Mouse (Mus musculus) heart, embryonic 10.5 days (tissue): ENCODE measurements around the gene Chtop. TPM values are rescaled to one million over a fixed set of nuclear protein-coding genes. Genes with fewer than 3 reads are reported as not detected.

Experiments
- DNase-seq: peaks from one replicate; pipeline ENCODE4 v3.0.0-alpha.2; 2017; ENCODE audit warnings: low spot score
- H3K27ac ChIP-seq: fragments of 300-500 bp; sonication (generic); 2 replicates; pipeline ENCODE4 v1.5.1; 2016; ENCODE audit warnings: mild to moderate bottlenecking
- H3K27me3 ChIP-seq: fragments of 300-500 bp; sonication (generic); 2 replicates; pipeline ENCODE4 v1.6.1; 2016; ENCODE audit warnings: mild to moderate bottlenecking; ENCODE audit not compliant: poor library complexity, insufficient read depth, severe bottlenecking
- H3K36me3 ChIP-seq: fragments of 300-500 bp; sonication (generic); 2 replicates; pipeline ENCODE4 v1.6.1; 2016; ENCODE audit warnings: mild to moderate bottlenecking, moderate library complexity
- H3K4me1 ChIP-seq: fragments of 300-500 bp; sonication (generic); 2 replicates; pipeline ENCODE4 v1.6.1; 2016; ENCODE audit warnings: mild to moderate bottlenecking
- H3K4me3 ChIP-seq: fragments of 300-500 bp; sonication (generic); 2 replicates; pipeline ENCODE4 v1.5.1; 2016; ENCODE audit warnings: mild to moderate bottlenecking, moderate library complexity
- H3K9me3 ChIP-seq: fragments of 300-500 bp; sonication (generic); 2 replicates; pipeline ENCODE4 v1.6.1; 2016; ENCODE audit warnings: mild to moderate bottlenecking, moderate library complexity
- WGBS: fragments of 180-500 bp; shearing (Covaris S2); methylation state at CpG from one replicate; pipeline ENCODE4 v1.1.7; 2016; 5-methylcytosine and 5-hydroxymethylcytosine counted together
- polyA plus RNA-seq: library from polyadenylated mRNA; unstranded; fragments of >200 nt; fragmentation: Nextera tagmentation; extraction: Ambion mirVana; gene quantifications from 2 replicates; pipeline ENCODE4 v1.2.1, GENCODE M21; 2016

Gene Chtop
- polyA plus RNA-seq, result 120 and 136 TPM in 2 replicates

DNA sequence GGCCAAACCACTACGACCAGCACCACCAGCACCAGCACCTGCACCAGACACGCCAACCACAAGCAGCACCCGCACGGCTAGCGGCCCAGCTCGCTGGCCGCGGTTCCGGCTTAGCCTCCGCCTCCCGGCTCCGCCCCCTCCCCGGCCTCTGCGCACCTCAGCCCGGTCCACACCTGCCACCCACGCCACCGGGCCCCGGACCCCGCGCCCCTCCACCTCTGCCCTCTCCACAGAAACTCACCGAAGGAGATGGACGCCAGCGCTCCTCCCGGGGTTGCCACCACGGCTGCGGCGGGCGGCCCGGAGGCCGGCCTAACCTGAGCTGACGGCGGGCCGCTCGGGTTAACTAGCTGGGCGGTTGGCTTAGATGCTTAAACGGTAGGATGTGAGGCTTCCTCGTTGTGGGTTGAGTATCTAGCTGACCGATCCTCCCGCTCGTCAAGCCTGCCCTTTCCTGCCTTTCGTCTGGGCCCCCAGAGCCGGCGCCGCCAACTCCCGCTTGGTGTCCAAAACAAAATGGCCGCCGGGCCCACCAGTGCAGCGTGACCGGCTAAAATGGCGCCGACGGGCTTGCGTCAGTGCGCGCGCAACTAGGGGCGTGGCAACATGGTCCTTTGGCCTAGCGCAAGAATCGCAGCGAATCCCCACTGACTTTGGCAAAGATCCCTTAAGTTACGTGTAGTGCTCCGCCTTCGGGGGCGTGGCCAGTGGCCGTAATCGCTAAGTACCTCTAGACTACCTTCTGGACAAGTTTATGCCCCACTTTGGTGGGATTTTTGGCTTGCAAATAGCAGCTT is at the start of gene Chtop:
TSS of gene Chtop (minus strand) at position 549 of the 797 bp plus-strand sequence.
- under 1% methylated on average over 66 of the region's 66 CpGs for WGBS
- Histone ChIP-seq H3K36me3 (peaks cover 42% of the 10 kb centered on the region), H3K27me3 (no peaks in the 10 kb centered on the region), H3K27ac (peak within 1 kb of the TSS; percentile 100), H3K4me1 (peaks cover 19% of the 10 kb centered on the region), H3K9me3 (no peaks in the 10 kb centered on the region), H3K4me3 (peak within 1 kb of the TSS; percentile 94)
- peak; percentile 100 for DNase-seq

DNA sequence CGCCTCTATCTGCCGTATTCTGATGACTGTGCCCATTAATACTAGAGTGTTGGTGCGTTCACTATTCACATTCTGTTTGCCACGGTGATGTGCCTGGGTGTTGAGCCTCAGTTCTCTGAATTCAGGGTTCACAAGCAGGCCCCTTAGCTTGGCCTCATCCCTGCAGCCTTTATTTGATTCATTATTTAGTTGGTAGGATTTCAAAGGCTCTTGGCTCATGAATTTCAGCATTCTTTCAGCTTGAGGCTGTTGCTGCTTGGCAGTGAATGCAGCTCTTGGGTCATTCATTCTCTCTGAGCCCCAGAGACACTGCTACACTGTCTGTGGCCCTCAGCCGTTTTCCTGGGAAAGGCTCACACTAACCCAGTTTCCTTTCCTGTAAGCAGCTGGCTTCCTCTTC is 46.7 kb upstream of the Chtop start:
- H3K27ac ChIP-seq, result no peak overlapping the region
- no peaks in the 10 kb centered on the region for H3K36me3 ChIP-seq
- no peaks in the 10 kb centered on the region for H3K9me3 ChIP-seq
- H3K4me3 ChIP-seq, result no peak overlapping the region
- peak; percentile 31 for DNase-seq
- no peaks in the 10 kb centered on the region for H3K27me3 ChIP-seq
- H3K4me1 ChIP-seq, result no peaks in the 10 kb centered on the region
- 64% methylated on average over 5 of the region's 5 CpGs for WGBS

DNA sequence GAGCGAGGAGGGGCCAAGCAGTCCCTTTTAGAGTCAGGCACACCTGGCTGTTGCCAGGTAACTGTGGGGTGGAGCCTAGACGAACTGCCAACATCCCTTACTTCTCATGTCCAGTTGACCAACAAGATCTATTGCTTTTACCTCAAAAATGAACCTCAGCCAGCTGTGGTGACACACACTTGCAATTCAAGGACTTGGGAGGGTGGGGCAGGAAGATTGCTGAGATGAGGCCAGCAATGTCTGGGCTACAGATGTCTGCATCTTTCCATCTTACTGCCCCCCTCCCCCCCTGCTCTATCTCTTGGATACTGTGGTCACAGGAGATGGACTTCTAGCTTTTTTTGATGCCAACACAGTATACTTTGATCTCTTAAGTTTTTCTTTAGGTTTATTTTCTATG is 42.9 kb upstream of the Chtop start:
- H3K27ac ChIP-seq, result no peak overlapping the region
- 68% methylated on average over 2 of the region's 2 CpGs for WGBS
- H3K27me3 ChIP-seq, result no peaks in the 10 kb centered on the region
- no peaks in the 10 kb centered on the region for H3K36me3 ChIP-seq
- H3K4me3 ChIP-seq, result no peak overlapping the region
- H3K4me1 ChIP-seq, result peaks cover 7% of the 10 kb centered on the region; the same call in 1 of the 2 replicates
- peak; percentile 50 for DNase-seq
- H3K9me3 ChIP-seq, result no peaks in the 10 kb centered on the region

GRCm38 (mm10) chr3:90550421-90550790 is 41.1 kb upstream of the Chtop start:
- Histone ChIP-seq H3K9me3 (no peaks in the 10 kb centered on the region), H3K27me3 (no peaks in the 10 kb centered on the region), H3K4me1 (peaks cover 7% of the 10 kb centered on the region; the same call in 1 of the 2 replicates), H3K27ac (no peak overlapping the region), H3K4me3 (no peak overlapping the region), H3K36me3 (no peaks in the 10 kb centered on the region)
- WGBS, result 84% methylated on average over 2 of the region's 2 CpGs
- DNase-seq, result peak; percentile 47

GRCm38 (mm10) chr3:90549676-90550420 is 40.5 kb upstream of the Chtop start:
- Histone ChIP-seq H3K9me3 (no peaks in the 10 kb centered on the region), H3K27ac (no peak overlapping the region), H3K27me3 (no peaks in the 10 kb centered on the region), H3K4me3 (no peak overlapping the region), H3K36me3 (no peaks in the 10 kb centered on the region), H3K4me1 (peaks cover 7% of the 10 kb centered on the region; the same call in 1 of the 2 replicates)
- peak; percentile 63 for DNase-seq
- 45% methylated on average over 5 of the region's 5 CpGs for WGBS

GRCm38 (mm10) chr3:90540904-90541303 is 31.6 kb upstream of the Chtop start:
- WGBS, result 62% methylated on average over 4 of the region's 4 CpGs
- no peak overlapping the region for H3K4me3 ChIP-seq
- peak; percentile 73 for DNase-seq

GRCm38 (mm10) chr3:90537905-90538296 is 28.6 kb upstream of the Chtop start:
- 0 out of 2 replicates have a peak overlapping the region, but pooled peaks have one; percentile 13 for H3K27ac ChIP-seq
- 77% methylated on average over 5 of the region's 5 CpGs for WGBS

More at GRCm38 (mm10) chr3:90540904-90541303, 31.6 kb upstream of the Chtop start:
- H3K27me3 ChIP-seq, result peaks cover 10% of the 10 kb centered on the region
- no peaks in the 10 kb centered on the region for H3K9me3 ChIP-seq
- no peaks in the 10 kb centered on the region for H3K36me3 ChIP-seq
- H3K4me1 ChIP-seq, result peaks cover 13% of the 10 kb centered on the region
- peak overlapping the region; percentile 60 for H3K27ac ChIP-seq

GRCm38 (mm10) chr3:90537141-90537904 is 28.0 kb upstream of the Chtop start, which contains the start of gene S100a16:
S100a16 (plus strand) TSS chr3:90537254.
- 41% methylated on average over 10 of the region's 10 CpGs for WGBS
- DNase-seq, result peak; percentile 74
- H3K9me3 ChIP-seq, result no peaks in the 10 kb centered on the region
- no peak within 1 kb of the TSS for H3K4me3 ChIP-seq
- no peaks in the 10 kb centered on the region for H3K36me3 ChIP-seq
- 0 out of 2 replicates have a peak within 1 kb of the TSS, but pooled peaks have one; percentile 13 for H3K27ac ChIP-seq
- H3K4me1 ChIP-seq, result peaks cover 13% of the 10 kb centered on the region
- peaks cover 8% of the 10 kb centered on the region for H3K27me3 ChIP-seq

More at GRCm38 (mm10) chr3:90537905-90538296, 28.6 kb upstream of the Chtop start:
- no peak for DNase-seq
- Histone ChIP-seq H3K27me3 (peaks cover 10% of the 10 kb centered on the region), H3K4me1 (peaks cover 13% of the 10 kb centered on the region), H3K4me3 (no peak overlapping the region), H3K9me3 (no peaks in the 10 kb centered on the region), H3K36me3 (no peaks in the 10 kb centered on the region)

DNA sequence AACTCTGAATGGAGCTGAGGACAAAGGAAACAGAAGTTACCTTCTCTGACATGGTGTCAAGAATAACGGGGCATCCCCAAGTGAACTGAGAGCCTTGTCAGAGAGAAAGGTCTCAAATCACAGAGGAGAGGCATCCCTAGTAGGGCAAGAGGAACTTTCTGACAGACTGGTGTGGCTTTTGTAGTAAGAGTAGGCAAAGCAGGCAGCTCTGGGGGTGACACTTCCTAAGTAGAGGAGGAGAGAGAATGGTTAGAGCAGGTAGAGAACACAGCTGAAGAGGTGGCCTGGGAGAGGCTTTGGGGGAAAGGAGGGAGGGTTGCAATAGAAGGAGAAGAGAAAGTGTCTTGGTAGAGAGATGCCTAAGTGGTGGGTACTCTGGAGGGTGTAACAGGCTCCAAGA is 26.1 kb upstream of the Chtop start:
- WGBS, result 70% methylated on average over 1 of the region's 1 CpGs
- Histone ChIP-seq H3K4me1 (no peaks in the 10 kb centered on the region; the same call in 1 of the 2 replicates), H3K27me3 (no peaks in the 10 kb centered on the region; the same call in none of the 2 replicates), H3K36me3 (no peaks in the 10 kb centered on the region), H3K27ac (no peak overlapping the region), H3K4me3 (no peak overlapping the region), H3K9me3 (no peaks in the 10 kb centered on the region)
- DNase-seq, result peak; percentile 71

GRCm38 (mm10) chr3:90531713-90532112 is 22.4 kb upstream of the Chtop start:
- peaks cover 7% of the 10 kb centered on the region; the same call in 1 of the 2 replicates for H3K27me3 ChIP-seq
- no peaks in the 10 kb centered on the region for H3K36me3 ChIP-seq
- no peaks in the 10 kb centered on the region for H3K9me3 ChIP-seq
- no peak overlapping the region for H3K4me3 ChIP-seq
- H3K27ac ChIP-seq, result no peak overlapping the region
- peak; percentile 38 for DNase-seq
- no peaks in the 10 kb centered on the region for H3K4me1 ChIP-seq
- WGBS, result 61% methylated on average over 5 of the region's 5 CpGs

DNA sequence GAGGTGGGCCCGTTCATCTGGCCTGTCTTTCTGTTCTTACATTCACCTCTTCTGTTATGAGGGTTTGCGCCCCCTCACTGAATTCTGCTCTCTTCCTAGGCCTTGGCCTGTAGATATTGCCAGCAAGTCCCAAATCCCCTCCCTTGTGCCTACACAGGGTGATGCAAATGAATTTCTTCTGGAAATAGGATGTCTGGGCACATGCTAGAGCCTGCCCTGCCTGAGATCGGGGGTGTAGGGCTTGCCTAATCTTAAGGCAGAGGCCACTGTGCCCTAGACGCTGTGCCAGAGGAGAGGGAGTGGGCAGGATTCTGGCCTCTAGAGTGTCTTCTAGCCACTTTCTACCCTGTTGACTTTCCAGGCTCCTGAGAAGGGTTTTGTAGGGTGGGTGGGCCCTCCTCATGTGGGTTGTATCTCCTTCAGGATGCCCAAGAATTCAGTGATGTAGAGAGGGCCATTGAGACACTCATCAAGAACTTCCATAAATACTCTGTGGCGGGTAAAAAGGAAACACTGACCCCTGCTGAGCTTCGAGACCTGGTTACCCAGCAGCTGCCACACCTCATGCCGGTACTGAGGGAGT is 18.1 kb upstream of the Chtop start:
- Histone ChIP-seq H3K27ac (no peak overlapping the region), H3K27me3 (peaks cover 11% of the 10 kb centered on the region; the same call in 1 of the 2 replicates), H3K36me3 (peaks cover 4% of the 10 kb centered on the region; the same call in 1 of the 2 replicates), H3K9me3 (no peaks in the 10 kb centered on the region), H3K4me1 (no peaks in the 10 kb centered on the region), H3K4me3 (no peak overlapping the region)
- WGBS, result 79% methylated on average over 7 of the region's 7 CpGs
- no peak for DNase-seq

DNA sequence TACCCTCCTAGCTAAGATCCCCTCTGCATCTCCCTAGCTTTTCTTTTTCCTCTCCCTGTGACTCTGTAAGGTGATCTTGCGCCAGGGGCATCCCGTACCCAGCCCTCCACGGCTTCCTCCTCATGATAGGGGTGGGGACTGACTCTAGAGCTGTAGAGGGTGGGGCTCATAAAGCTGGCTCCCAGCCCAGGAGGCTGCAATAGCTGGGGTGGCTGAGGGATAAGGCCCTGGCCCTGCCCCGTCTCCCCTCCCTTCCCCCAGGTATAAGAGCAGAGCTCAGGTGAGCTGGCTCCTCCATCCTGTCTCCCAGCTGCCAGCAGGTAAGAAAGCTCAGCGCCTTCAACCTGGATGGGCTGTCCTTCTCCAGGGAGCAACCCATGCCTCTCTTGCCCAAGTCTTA is 17.3 kb upstream of the Chtop start, which contains the start of gene S100a14:
TSS of gene S100a14 (plus strand) at position 277 of the 400 bp plus-strand sequence.
- no peak within 1 kb of the TSS for H3K4me3 ChIP-seq
- 60% methylated on average over 5 of the region's 5 CpGs for WGBS
- H3K27ac ChIP-seq, result no peak within 1 kb of the TSS
- peaks cover 4% of the 10 kb centered on the region; the same call in 1 of the 2 replicates for H3K36me3 ChIP-seq
- no peaks in the 10 kb centered on the region for H3K4me1 ChIP-seq
- no peaks in the 10 kb centered on the region for H3K9me3 ChIP-seq
- peaks cover 11% of the 10 kb centered on the region; the same call in 1 of the 2 replicates for H3K27me3 ChIP-seq
- no peak for DNase-seq
